Mouse (Mus musculus) heart, postnatal 25 days (tissue): ENCODE measurements around the gene Cxcr4. TPM values are rescaled to one million over a fixed set of nuclear protein-coding genes. Genes with fewer than 3 reads are reported as not detected.
A peak's percentile ranks its signal among the peaks of the same experiment; 100 is the strongest.

Source experiments
- DNase-seq: peaks from one replicate; pipeline ENCODE4 v3.0.0; 2022; ENCODE audit warnings: low spot score
- intact Hi-C: fragments of 180-260 bp; cut with DNase I; formaldehyde crosslinking; loops from one replicate; pipeline ENCODE4 v1.15.1; 2025
- total RNA-seq, 2 experiments: library from RNA; stranded (reverse); gene quantifications; 2 replicates each; pipeline ENCODE4 v1.2.3; 2021

The Cxcr4 gene
- total RNA-seq = 10 to 100 TPM; 10.0 to 11.2 TPM

DNA sequence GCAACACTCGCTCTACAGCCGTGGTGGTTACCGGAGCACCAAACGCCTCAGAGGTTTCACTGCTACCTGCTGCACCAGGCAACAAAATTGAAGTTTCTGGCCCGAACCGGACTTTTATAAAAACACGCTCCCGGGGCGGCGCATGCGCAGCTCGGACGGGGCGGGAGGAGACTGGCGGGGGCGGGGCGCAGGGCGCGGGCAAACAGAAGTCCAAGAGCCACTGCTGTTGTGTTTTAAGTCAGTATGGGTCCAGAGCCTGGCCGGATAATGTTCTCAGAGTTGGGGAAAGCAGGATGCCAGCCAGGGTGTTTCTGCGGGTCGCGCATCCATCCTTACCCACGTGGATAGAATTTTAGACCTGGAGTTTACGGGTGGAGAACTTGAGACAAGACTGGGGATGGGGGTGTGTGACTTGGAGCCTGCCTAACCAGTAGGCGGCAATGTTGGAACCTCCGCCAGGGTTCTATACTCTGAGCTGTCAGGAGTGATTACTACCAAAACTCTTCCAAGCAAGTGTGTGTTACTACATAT lies at the start of gene Cxcr4:
Gene Cxcr4 (minus strand): TSS at position 83 of the 531 bp plus-strand sequence.
- intact Hi-C loops = loop anchor here (2.0 to 5.0 kb wide), 4 partner anchors 110 to 233 kb away; no protein-coding TSS in a partner anchor
- DNase-seq = peak; percentile 70

GRCm38 (mm10) chr1:128639707-128640107 lies 47.6 kb upstream of the Cxcr4 start:
- intact Hi-C loops = no loop called here

DNA sequence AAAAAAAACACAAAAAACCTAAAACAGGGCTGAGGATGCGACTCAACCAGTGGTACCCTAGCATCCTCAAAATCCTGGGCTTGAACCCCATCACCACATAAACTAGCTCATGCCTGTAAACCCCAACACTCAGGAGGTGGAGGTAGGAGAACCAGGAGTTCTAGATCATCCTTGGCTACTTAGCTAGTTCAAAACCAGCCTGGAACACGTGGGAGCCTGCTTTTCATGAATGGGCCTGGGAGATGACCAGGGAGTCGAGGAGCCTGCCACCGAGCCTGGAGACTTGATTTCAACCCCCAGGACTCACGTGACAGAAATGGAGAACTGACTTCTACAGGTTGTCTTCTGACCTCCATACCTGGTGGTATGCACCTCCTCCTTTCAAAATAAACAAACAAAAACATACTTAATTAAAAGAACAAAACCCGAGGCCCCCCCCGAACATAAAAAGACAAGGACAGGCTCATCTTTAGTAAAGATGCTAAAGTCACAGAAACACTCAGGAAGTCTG lies 45.2 kb upstream of the Cxcr4 start:
- no peak for DNase-seq
- intact Hi-C loops = no loop called here

More at GRCm38 (mm10) chr1:128639707-128640107, 47.6 kb upstream of the Cxcr4 start:
- no peak for DNase-seq

DNA sequence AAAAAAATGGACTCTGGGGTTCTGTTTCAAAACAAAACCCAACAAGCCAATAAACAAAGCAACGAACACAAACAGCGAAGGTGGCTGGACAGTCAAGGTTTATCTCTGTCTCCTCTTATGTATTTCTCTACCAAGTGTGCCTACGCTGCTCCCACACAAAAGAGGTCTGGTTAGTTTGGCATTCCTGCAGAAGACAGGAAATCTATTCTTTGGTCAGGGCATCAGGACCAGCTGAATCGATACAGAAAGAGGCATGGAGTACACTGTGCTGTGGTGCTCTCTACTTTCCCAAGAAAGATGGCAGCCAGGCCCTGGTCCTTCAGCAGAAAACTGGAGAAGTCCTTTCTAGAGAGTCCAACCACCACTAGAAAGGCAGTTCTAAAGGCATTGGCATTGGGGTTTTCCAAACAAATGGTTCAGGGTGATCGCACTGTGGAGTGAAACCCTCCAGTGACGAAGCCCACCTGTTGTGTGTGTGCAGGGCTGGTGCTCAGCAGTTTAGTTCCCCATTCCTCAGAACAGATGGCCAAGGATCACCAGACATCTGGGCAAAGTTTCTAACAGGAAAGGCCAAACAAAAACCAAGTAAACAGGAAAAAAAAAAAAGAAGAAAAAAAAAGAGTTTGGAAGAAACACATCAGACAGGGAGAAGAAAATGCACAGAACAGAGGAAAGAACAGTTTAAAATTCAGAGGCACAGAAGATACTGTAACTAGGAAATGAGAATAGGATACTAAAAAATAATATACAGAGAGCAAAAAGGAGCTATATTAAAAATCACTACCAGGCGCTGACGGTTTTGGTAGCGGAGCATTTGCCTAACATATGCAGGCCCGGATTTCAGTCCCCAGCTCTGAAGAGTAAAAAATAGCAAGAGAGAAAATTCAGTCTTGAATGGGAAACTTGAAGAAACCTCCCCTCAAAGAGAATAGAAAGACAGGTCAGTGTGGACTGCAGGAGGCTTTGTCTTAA lies 44.5 kb upstream of the Cxcr4 start:
- intact Hi-C loops = no loop called here
- DNase-seq = no peak

DNA sequence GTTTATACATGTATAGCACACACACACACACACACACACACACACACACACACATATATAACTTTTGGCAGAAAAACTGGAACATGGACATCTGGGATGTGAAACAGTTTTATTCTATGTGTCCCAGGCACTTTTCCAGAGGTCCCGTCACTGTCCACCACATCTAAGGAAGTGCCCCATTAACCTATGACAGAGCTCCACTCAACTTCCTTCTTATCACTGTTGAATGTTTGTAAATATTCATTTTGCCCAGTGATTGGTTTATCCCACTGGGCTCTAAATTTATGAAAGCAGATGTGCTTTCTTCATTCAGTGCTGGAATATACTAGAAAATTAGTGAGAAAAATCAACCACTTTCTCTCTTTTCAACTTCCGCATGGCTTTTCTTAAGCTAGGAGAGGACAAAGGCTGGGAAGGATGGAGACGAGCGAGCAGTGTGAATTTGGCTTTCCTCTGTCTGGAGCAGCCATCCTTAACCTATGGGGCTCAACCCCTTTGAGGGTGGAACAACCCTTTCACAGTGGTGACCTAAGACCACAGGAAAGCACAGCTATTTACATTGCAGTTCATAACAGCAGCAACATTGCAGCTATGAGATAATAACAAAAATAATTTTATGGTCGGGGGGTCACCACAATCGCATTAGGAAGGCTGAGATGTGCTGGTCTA lies 41.8 kb upstream of the Cxcr4 start:
- intact Hi-C loops = no loop called here
- DNase-seq = no peak

GRCm38 (mm10) chr1:128632522-128632921 lies 40.4 kb upstream of the Cxcr4 start:
- DNase-seq = no peak
- intact Hi-C loops = no loop called here

GRCm38 (mm10) chr1:128626144-128626678 lies 34.1 kb upstream of the Cxcr4 start:
- DNase-seq = no peak
- intact Hi-C loops = no loop called here

- DNase-seq = no peak
- intact Hi-C loops = no loop called here
Measured at GRCm38 (mm10) chr1:128623594-128623887, 31.4 kb upstream of the Cxcr4 start.

DNA sequence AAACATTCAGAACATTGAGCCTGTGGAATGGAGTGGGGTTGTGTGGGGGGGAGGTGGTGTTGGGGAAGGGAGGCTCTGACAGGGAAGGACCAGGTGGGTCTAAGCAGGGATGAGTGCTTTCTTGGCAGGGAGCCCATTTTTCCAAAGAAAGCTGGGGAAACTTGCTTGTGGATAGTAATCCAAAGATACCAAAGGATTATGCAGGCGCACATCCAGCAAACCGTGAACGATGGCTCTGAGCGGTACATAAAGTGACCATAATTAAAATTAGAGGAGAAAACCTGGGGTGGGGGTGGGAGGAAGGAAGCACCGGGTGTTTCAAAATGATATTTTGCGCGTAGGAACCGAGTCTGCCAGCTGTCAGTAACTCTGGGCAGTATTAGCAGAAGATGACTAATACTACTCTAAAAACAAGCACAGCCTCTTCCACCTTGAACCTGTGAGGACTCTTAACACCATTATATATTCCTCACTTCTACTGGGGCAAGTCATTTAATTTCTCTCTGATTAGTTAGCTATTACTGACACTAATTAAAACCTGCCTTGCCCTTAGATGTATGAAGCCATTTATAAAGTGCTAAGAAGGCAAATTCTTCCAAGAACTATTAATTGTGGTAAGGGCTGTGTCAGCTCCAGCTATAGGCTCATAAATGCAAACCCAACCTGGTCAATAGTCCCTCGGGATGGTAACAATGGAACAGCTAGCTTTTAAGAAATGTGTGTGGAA lies 30.9 kb upstream of the Cxcr4 start:
- intact Hi-C loops = no loop called here
- DNase-seq = no peak

GRCm38 (mm10) chr1:128617654-128618310 lies 25.7 kb upstream of the Cxcr4 start:
- intact Hi-C loops = loop anchor here (5.0 kb wide), 1 partner anchor 315 kb away; no protein-coding TSS in a partner anchor
- DNase-seq = no peak

DNA sequence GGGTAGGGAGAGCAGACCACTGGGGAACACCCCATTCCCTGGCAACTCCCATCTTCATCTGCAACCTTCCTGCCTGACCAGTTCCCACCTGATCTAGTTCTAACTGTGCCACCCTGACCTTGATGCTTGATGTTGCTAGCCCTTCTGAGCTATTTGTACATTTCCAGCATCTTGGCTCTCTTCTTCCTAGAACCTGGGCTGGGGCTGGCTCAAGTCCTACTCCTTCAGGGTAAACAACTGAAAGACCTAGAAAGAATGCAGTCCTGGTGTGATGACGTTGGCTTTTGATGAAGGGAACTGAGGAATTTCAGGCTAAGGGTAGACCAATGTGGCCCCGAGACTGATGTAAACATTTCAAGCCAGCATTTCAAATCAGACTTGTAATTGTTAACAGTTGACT lies 24.5 kb upstream of the Cxcr4 start:
- intact Hi-C loops = loop anchor here (5.0 kb wide), 1 partner anchor 316 kb away; no protein-coding TSS in a partner anchor
- no peak for DNase-seq

DNA sequence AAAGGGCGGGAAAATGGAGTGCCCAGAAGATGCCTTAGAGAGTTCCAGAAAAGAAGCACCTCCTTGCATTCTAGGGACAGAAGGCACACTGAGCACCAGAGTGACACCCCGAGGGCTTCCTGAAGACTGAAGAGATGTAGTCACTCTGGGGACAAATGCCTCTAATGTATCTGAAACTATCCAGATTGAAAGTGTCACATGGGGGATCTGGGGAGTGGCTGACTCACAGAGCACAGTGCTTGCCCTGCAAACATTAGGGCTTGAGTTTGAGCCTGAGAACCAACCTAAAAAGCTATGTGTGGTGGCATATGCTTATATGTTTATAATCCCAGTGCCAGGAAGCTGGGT lies 23.3 kb upstream of the Cxcr4 start:
- intact Hi-C loops = loop anchor here (5.0 kb wide), 1 partner anchor 317 kb away; no protein-coding TSS in a partner anchor
- no peak for DNase-seq

DNA sequence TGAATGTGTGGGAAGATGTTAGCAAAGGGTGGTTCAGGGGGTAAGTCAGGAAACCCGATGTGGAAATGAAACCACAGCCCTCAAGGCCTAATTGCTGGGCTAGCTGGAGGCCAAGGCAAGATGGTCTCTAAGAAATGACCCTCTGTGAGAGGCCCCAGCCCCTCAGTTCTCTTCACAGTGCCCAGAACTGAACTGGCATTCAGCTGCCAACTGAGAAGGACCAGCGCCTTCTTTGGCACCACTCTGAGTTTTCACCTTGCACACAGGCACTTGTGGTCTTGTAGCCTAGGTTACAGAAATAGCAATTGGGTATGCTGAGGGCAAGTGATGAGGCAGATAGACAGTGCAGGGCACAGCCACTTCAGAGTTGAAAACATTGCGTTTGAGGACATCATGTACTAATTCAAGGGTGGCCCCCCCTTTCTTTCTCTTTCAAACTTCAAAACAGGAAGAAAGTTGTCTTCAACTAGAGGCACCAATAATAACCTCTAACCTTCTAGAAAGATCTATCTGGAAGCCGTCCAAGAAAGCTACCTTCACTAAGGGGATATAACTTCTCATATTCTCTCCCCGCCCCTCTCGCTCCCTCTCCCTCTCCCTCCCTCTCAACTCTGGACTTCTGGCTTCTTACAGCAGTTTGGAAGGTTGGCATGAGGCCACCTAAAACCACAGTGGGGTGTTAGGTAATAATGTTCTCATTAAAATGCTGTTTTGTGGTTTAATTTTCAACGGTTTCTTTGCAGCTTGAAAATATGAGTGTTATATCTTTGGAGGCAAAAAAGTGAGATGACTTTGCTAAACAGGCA lies 22.8 kb upstream of the Cxcr4 start:
- DNase-seq = no peak
- intact Hi-C loops = loop anchor here (5.0 kb wide), 1 partner anchor 317 kb away; no protein-coding TSS in a partner anchor

DNA sequence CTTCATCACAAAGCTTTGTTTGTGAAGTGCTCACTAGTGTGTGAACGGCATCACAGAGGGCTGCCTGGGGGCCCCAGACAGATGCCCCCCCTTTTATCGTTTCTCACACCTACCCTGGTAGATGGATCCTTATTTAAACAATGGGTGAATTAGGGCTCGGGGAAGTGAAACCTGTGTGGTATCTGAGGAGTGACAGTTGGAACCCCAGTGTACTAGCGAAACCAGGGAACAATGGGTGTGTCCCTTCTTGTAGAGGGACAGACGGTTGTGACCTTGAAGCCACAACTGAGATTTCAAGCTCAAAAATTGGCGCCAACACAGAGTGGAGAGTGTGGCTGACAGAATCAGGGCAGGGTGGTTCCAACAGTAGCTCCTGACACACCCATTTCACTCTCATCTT lies 16.0 kb upstream of the Cxcr4 start:
- intact Hi-C loops = no loop called here
- no peak for DNase-seq

- DNase-seq = no peak
- intact Hi-C loops = no loop called here
Measured at GRCm38 (mm10) chr1:128607423-128607822, 15.3 kb upstream of the Cxcr4 start.

DNA sequence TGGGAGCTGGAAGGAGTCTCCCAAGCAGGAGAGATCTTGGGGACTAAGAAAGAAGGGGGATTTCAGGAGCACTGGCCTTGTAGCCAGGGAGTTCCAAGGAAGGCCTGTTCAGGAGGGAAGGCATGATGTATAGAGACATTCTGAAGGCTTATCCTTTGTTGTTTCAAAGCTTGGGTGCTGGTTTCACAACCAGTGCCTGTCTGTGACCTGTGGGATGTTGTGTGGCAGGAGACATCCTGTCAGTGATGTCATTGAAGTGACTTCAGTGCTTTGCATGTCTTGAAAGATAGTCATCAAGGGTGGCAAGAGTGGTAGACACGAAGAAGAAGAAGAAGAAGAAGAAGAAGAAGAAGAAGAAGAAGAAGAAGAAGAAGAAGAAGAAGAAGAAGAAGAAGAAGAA lies 13.7 kb upstream of the Cxcr4 start:
- no peak for DNase-seq
- intact Hi-C loops = no loop called here

DNA sequence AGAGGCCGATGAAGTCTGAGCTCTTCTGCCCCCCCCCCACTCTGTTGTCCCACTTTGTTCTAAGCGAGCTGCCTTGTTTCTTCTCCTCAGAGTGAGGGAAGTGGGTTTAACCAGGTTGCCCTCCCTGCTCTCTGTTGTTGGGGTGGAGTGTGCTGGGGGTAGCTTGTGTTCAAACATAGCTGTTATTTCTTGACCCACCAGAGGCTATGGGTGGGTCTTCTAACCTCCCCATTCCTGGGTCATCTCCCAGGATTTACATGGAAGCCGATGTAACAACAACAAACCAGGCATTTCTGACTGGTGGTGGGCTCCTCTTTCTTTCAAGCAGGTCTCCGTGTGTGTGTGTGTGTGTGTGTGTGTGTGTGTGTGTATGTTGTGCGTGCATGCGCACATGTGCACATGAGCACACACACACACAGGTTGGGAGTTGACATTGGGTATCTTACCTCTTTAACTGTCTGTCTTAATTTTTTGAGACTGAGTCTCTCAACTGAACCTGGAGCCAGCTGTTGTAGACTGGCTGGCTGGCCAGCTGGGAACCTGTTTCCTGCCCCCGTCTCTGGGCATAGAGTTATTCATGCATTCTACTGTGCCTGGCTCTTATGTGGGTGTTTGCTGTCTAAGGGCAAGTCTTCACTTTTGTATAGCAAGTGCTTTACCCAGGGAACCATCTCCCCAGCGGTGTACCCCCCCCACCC lies 10.7 kb upstream of the Cxcr4 start:
- no peak for DNase-seq
- intact Hi-C loops = no loop called here
